Mouse (Mus musculus) forebrain, embryonic 13.5 days (tissue): ENCODE results near the gene Cnp. TPM values are rescaled to one million over a fixed set of nuclear protein-coding genes. Genes with fewer than 3 reads are reported as not detected.
A peak's percentile ranks its signal among the peaks of the same experiment; 100 is the strongest.
"Not testable (repeated sequence)": the region's sequence is repeated elsewhere in the genome, so short reads cannot be mapped to it uniquely, and the experiment has no call there.

ENCODE experiments used
- ATAC-seq: fragments of 200-750 bp; cut with Nextera tagmentation; 2 replicates; pipeline ENCODE4 v1.8.0; 2017
- H3K27ac ChIP-seq: fragments of 300-500 bp; sonication (generic); 2 replicates; pipeline ENCODE4 v1.5.1; 2015; ENCODE audit warnings: inconsistent platforms, mild to moderate bottlenecking, moderate library complexity
- H3K27me3 ChIP-seq: fragments of 300-500 bp; sonication (generic); 2 replicates; pipeline ENCODE4 v1.6.1; 2015; ENCODE audit warnings: mild to moderate bottlenecking, inconsistent platforms
- H3K36me3 ChIP-seq: fragments of 300-500 bp; sonication (generic); 2 replicates; pipeline ENCODE4 v1.6.1; 2015; ENCODE audit warnings: mild to moderate bottlenecking, inconsistent platforms; ENCODE audit not compliant: poor library complexity, severe bottlenecking
- H3K4me1 ChIP-seq: fragments of 300-500 bp; sonication (generic); 2 replicates; pipeline ENCODE4 v1.6.1; 2015; ENCODE audit warnings: inconsistent platforms
- H3K4me2 ChIP-seq: fragments of 300-500 bp; sonication (generic); 2 replicates; pipeline ENCODE4 v1.6.1; 2015; ENCODE audit warnings: inconsistent platforms, mild to moderate bottlenecking, moderate library complexity
- H3K4me3 ChIP-seq: fragments of 300-500 bp; sonication (generic); 2 replicates; pipeline ENCODE4 v1.5.1; 2015; ENCODE audit warnings: mild to moderate bottlenecking, inconsistent platforms
- H3K9ac ChIP-seq: fragments of 300-500 bp; sonication (generic); 2 replicates; pipeline ENCODE4 v1.6.1; 2015; ENCODE audit warnings: mild to moderate bottlenecking, inconsistent platforms
- H3K9me3 ChIP-seq: fragments of 300-500 bp; sonication (generic); replicated peaks from 2 replicates; pipeline ENCODE4 v1.6.1; 2016; ENCODE audit warnings: inconsistent platforms
- whole genome bisulfite sequencing: fragments of 180-500 bp; shearing (Covaris S2); methylation state at CpG from one replicate; pipeline ENCODE4 v1.1.7; 2015; 5-methylcytosine and 5-hydroxymethylcytosine counted together
- polyA plus RNA-seq: library from polyadenylated mRNA; unstranded; fragments of >200 nt; fragmentation: Nextera tagmentation; extraction: Ambion mirVana; gene quantifications from 2 replicates; pipeline ENCODE4 v1.2.1, GENCODE M21; 2015

Cnp gene
- 20.1 and 20.8 TPM in 2 replicates for polyA plus RNA-seq

- Histone ChIP-seq H3K9me3 (no peaks in the 10 kb centered on the region), H3K4me3 (peak within 1 kb of the TSS; percentile 69), H3K4me1 (peaks cover 22% of the 10 kb centered on the region), H3K27me3 (peaks cover 20% of the 10 kb centered on the region), H3K9ac (peak within 1 kb of the TSS; percentile 70), H3K36me3 (peaks cover 21% of the 10 kb centered on the region), H3K4me2 (peak within 1 kb of the TSS; percentile 80), H3K27ac (peak within 1 kb of the TSS; percentile 12)
- WGBS, result 1% methylated on average over 47 of the region's 47 CpGs
- peak; percentile 66 for ATAC-seq
These were observed at the start of gene Cnp for GRCm38 (mm10) chr11:100574708-100575483. Gene Cnp (plus strand): TSS chr11:100574904.

GRCm38 (mm10) chr11:100524987-100525630 is 49.6 kb upstream of the Cnp start:
- Histone ChIP-seq H3K27me3 (no peaks in the 10 kb centered on the region), H3K4me3 (peak overlapping the region; percentile 91), H3K36me3 (peaks cover 42% of the 10 kb centered on the region), H3K9me3 (no peaks in the 10 kb centered on the region), H3K27ac (no peak overlapping the region), H3K4me1 (peaks cover 32% of the 10 kb centered on the region), H3K9ac (peak overlapping the region; percentile 88), H3K4me2 (peak overlapping the region; percentile 84)
- 53% methylated on average over 11 of the region's 11 CpGs for WGBS
- no peak for ATAC-seq

GRCm38 (mm10) chr11:100526052-100526816 is 48.5 kb upstream of the Cnp start:
- no peak for ATAC-seq
- H3K4me2 ChIP-seq, result peak overlapping the region; percentile 84
- H3K4me3 ChIP-seq, result peak overlapping the region; percentile 91
- H3K9me3 ChIP-seq, result no peaks in the 10 kb centered on the region
- 4% methylated on average over 15 of the region's 15 CpGs for WGBS
- H3K36me3 ChIP-seq, result peaks cover 30% of the 10 kb centered on the region
- peak overlapping the region; percentile 93; the same call in 1 of the 2 replicates for H3K27ac ChIP-seq
- H3K9ac ChIP-seq, result peak overlapping the region; percentile 88
- no peaks in the 10 kb centered on the region for H3K27me3 ChIP-seq
- H3K4me1 ChIP-seq, result peaks cover 32% of the 10 kb centered on the region

- Histone ChIP-seq H3K9me3 (no peaks in the 10 kb centered on the region), H3K27ac (peak overlapping the region; percentile 93), H3K4me3 (peak overlapping the region; percentile 91), H3K27me3 (no peaks in the 10 kb centered on the region), H3K4me2 (peak overlapping the region; percentile 84), H3K4me1 (peaks cover 32% of the 10 kb centered on the region), H3K36me3 (peaks cover 22% of the 10 kb centered on the region), H3K9ac (peak overlapping the region; percentile 88)
- WGBS, result under 1% methylated on average over 26 of the region's 26 CpGs
- ATAC-seq, result peak; percentile 53
These were observed 47.6 kb upstream of the Cnp start for GRCm38 (mm10) chr11:100527066-100527457.

GRCm38 (mm10) chr11:100527458-100528374 is 47.0 kb upstream of the Cnp start, which contains the start of gene Acly:
Gene Acly (minus strand): TSS chr11:100528000.
- Histone ChIP-seq H3K9ac (peak within 1 kb of the TSS; percentile 88), H3K36me3 (peaks cover 16% of the 10 kb centered on the region), H3K4me1 (peaks cover 32% of the 10 kb centered on the region), H3K4me3 (peak within 1 kb of the TSS; percentile 91), H3K27me3 (no peaks in the 10 kb centered on the region), H3K9me3 (no peaks in the 10 kb centered on the region), H3K27ac (peak within 1 kb of the TSS; percentile 93), H3K4me2 (peak within 1 kb of the TSS; percentile 84)
- peak; percentile 99 for ATAC-seq
- under 1% methylated on average over 50 of the region's 54 CpGs for WGBS

GRCm38 (mm10) chr11:100528375-100529165 is 46.1 kb upstream of the Cnp start:
- peak overlapping the region; percentile 84 for H3K4me2 ChIP-seq
- H3K4me1 ChIP-seq, result peaks cover 32% of the 10 kb centered on the region
- peaks cover 7% of the 10 kb centered on the region for H3K36me3 ChIP-seq
- H3K27ac ChIP-seq, result peak overlapping the region; percentile 74
- H3K27me3 ChIP-seq, result no peaks in the 10 kb centered on the region
- 22% methylated on average over 19 of the region's 19 CpGs for WGBS
- H3K9me3 ChIP-seq, result no peaks in the 10 kb centered on the region
- H3K4me3 ChIP-seq, result peak overlapping the region; percentile 91
- no peak for ATAC-seq
- H3K9ac ChIP-seq, result peak overlapping the region; percentile 88

- H3K4me3 ChIP-seq, result no peak overlapping the region
- H3K9ac ChIP-seq, result no peak overlapping the region
- H3K4me1 ChIP-seq, result no peaks in the 10 kb centered on the region
- H3K36me3 ChIP-seq, result no peaks in the 10 kb centered on the region
- no peak overlapping the region for H3K27ac ChIP-seq
- no peaks in the 10 kb centered on the region for H3K9me3 ChIP-seq
- WGBS, result 5% methylated on average over 6 of the region's 6 CpGs
- no peak overlapping the region for H3K4me2 ChIP-seq
- ATAC-seq, result no peak
- 0 out of 2 replicates have a peak, but pooled peaks cover 3% of the 10 kb centered on the region for H3K27me3 ChIP-seq
These were observed 40.8 kb upstream of the Cnp start for GRCm38 (mm10) chr11:100533871-100534270.

GRCm38 (mm10) chr11:100534411-100534810 is 40.3 kb upstream of the Cnp start:
- not testable (repeated sequence) for H3K9me3 ChIP-seq, ATAC-seq, H3K27me3 ChIP-seq, H3K4me2 ChIP-seq, H3K4me1 ChIP-seq, H3K4me3 ChIP-seq, H3K27ac ChIP-seq, H3K36me3 ChIP-seq, H3K9ac ChIP-seq
- 77% methylated on average over 2 of the region's 2 CpGs for WGBS

- not testable (repeated sequence) for H3K9me3 ChIP-seq, H3K9ac ChIP-seq, H3K4me2 ChIP-seq, H3K4me3 ChIP-seq, H3K4me1 ChIP-seq, ATAC-seq, H3K36me3 ChIP-seq, H3K27ac ChIP-seq, H3K27me3 ChIP-seq
- 80% methylated on average over 6 of the region's 6 CpGs for WGBS
These were observed 39.9 kb upstream of the Cnp start for GRCm38 (mm10) chr11:100534821-100535220.

- Histone ChIP-seq H3K27ac (no peak overlapping the region), H3K4me2 (no peak overlapping the region), H3K9me3 (no peaks in the 10 kb centered on the region), H3K27me3 (0 out of 2 replicates have a peak, but pooled peaks cover 3% of the 10 kb centered on the region), H3K36me3 (no peaks in the 10 kb centered on the region), H3K4me3 (no peak overlapping the region), H3K4me1 (no peaks in the 10 kb centered on the region), H3K9ac (no peak overlapping the region)
- ATAC-seq, result no peak
- 77% methylated on average over 1 of the region's 1 CpGs for WGBS
These were observed 38.7 kb upstream of the Cnp start for GRCm38 (mm10) chr11:100535996-100536395.
